In genomic region chr14:122303821-122304220, GRCm38 (mm10) we compare ENCODE assay signal across 25 mouse cellular contexts.
DNase-seq lines count a peak whose midpoint lies in the region; ATAC-seq and TF ChIP-seq lines count a peak whose summit lies in the region.
"Had no signal": no experiment of that assay in that cellular context is flagged by ENCODE, and none has a peak within 500 bp of the region (broad histone marks: within the 10 kb centered on the region; RNA-seq: fewer than 3 reads in every experiment).

No protein-coding gene starts in this region.

- no peak overlapping the region for H3K27ac ChIP-seq in limb, embryonic 12.5 days
- no peak overlapping the region for H3K27ac ChIP-seq in limb, embryonic 10.5 days
- no peak overlapping the region for H3K27ac ChIP-seq in MEL (ENCODE audit: control insufficient read depth, low read depth, low read length)
- H3K27ac ChIP-seq: embryonic facial prominence, embryonic 13.5 days; embryonic facial prominence, embryonic 15.5 days; forebrain, embryonic 12.5 days had no signal

- no peaks in the 10 kb centered on the region for H3K9me3 ChIP-seq in limb, embryonic 12.5 days
- no peaks in the 10 kb centered on the region for H3K9me3 ChIP-seq in limb, embryonic 10.5 days (replicated peaks)
- no peaks in the 10 kb centered on the region for H3K9me3 ChIP-seq in MEL (replicated peaks; ENCODE audit: insufficient read depth, low read length)
- H3K9me3 ChIP-seq: embryonic facial prominence, embryonic 13.5 days; embryonic facial prominence, embryonic 15.5 days; forebrain, embryonic 10.5 days; forebrain, embryonic 12.5 days; G1E had no signal

- no peaks in the 10 kb centered on the region for H3K4me1 ChIP-seq in limb, embryonic 12.5 days (replicated peaks)
- no peaks in the 10 kb centered on the region for H3K4me1 ChIP-seq in limb, embryonic 10.5 days
- H3K4me1 ChIP-seq in MEL (ENCODE audit: control insufficient read depth in 1 of 2, insufficient read depth in 2 of 2, low read length in 2 of 2): peaks cover 3% of the 10 kb centered on the region in 2 experiments; a peak in 2 of 4 replicates
- H3K4me1 ChIP-seq: embryonic facial prominence, embryonic 15.5 days had no signal

- H3K79me2 ChIP-seq in MEL (ENCODE audit: control insufficient read depth, insufficient read depth, low read length, poor library complexity): no peaks in the 10 kb centered on the region

- H3K4me2 ChIP-seq in limb, embryonic 12.5 days: no peak overlapping the region
- H3K4me2 ChIP-seq: embryonic facial prominence, embryonic 13.5 days; embryonic facial prominence, embryonic 15.5 days; forebrain, embryonic 12.5 days had no signal

- no peak for TF ChIP-seq CTCF in MEL (IDR thresholded peaks at IDR 0.05 in 2 of 3, conservative IDR thresholded peaks at IDR 0.05 in 1 of 3; ENCODE audit: control insufficient read depth in 1 of 3, insufficient read depth in 1 of 3, low read depth in 2 of 3, low read length in 3 of 3, poor library complexity in 1 of 3, severe bottlenecking in 1 of 3)

- TF ChIP-seq POLR2A in MEL (IDR thresholded peaks at IDR 0.05; ENCODE audit: control insufficient read depth in 1 of 2, insufficient read depth in 1 of 2, low read depth in 1 of 2, low read length in 2 of 2, poor library complexity in 1 of 2): no peak

- H3K27me3 ChIP-seq in limb, embryonic 12.5 days: no peaks in the 10 kb centered on the region; the same call in 1 of the 2 replicates
- no peaks in the 10 kb centered on the region for H3K27me3 ChIP-seq in limb, embryonic 10.5 days (ENCODE audit: low read depth, poor library complexity, severe bottlenecking)
- H3K27me3 ChIP-seq in MEL (ENCODE audit: control insufficient read depth in 1 of 2, insufficient read depth in 2 of 2, low read length in 2 of 2): no peaks in the 10 kb centered on the region
- H3K27me3 ChIP-seq: embryonic facial prominence, embryonic 15.5 days; Patski had no signal

- H3K4me3 ChIP-seq in limb, embryonic 12.5 days (replicated peaks): no peak overlapping the region
- no peak overlapping the region for H3K4me3 ChIP-seq in limb, embryonic 10.5 days
- no peak overlapping the region for H3K4me3 ChIP-seq in MEL (ENCODE audit: control insufficient read depth in 1 of 2, insufficient read depth in 1 of 2, low read depth in 2 of 2, low read length in 2 of 2)
- H3K4me3 ChIP-seq: embryonic facial prominence, embryonic 13.5 days; embryonic facial prominence, embryonic 15.5 days; erythroblast, embryonic 14.5 days; forebrain, embryonic 10.5 days; forebrain, embryonic 12.5 days had no signal

- 68% methylated on average over 1 of the region's 1 CpGs for WGBS in limb, embryonic 12.5 days
- WGBS in limb, embryonic 10.5 days: 60% methylated on average over 1 of the region's 1 CpGs

- 0 out of 2 replicates have a peak overlapping the region, but pooled peaks have one; percentile 9 for H3K9ac ChIP-seq in limb, embryonic 12.5 days (replicated peaks)
- H3K9ac ChIP-seq in MEL (ENCODE audit: control insufficient read depth, low read depth, low read length, poor library complexity, severe bottlenecking): no peak overlapping the region
- H3K9ac ChIP-seq: embryonic facial prominence, embryonic 13.5 days; embryonic facial prominence, embryonic 15.5 days; forebrain, embryonic 12.5 days had no signal

- no peak for TF ChIP-seq RAD21 in MEL (IDR thresholded peaks at IDR 0.05; ENCODE audit: low read depth, low read length)

- TF ChIP-seq EP300 in MEL (IDR thresholded peaks at IDR 0.05; ENCODE audit: low read depth in 1 of 2, low read length in 2 of 2): peak; percentile 67 to 70; a peak in 3 of 4 replicates

- DNase-seq in limb, embryonic 10.5 days (ENCODE audit: low spot score): no peak
- DNase-seq in A20 (ENCODE audit: low read depth, low spot score): peak; percentile 10
- DNase-seq in MEL (ENCODE audit: low read depth, low spot score): peak; percentile 73
- no peak for DNase-seq in testis, postnatal 10 days (ENCODE audit: low spot score)
- DNase-seq in cerebellum, adult 11 months: no peak
- DNase-seq: adrenal gland, adult 8-10 months; adrenal gland, postnatal 14 days; cerebellum, adult 11-12 months; cerebellum, adult 2 months; cerebellum, adult 9-10 months; cerebellum, postnatal 14 days; cerebellum, postnatal 36 days; embryo, embryonic 11 days had no signal

- ATAC-seq in limb, embryonic 12.5 days (ENCODE audit: insufficient number of reproducible peaks, insufficient read depth, low FRiP score, low TSS enrichment, low read depth): no peak
- peak; percentile 31; the same call in 1 of the 2 replicates for ATAC-seq in megakaryocyte progenitor cell, adult 5-6 weeks (replicated peaks; ENCODE audit: poor library complexity)
- ATAC-seq: activated CD4-positive, CD25-positive, alpha-beta regulatory T cell, adult 4 months; forebrain, embryonic 14.5 days; forebrain, embryonic 16.5 days; Patski had no signal

- no peaks in the 10 kb centered on the region for H3K36me3 ChIP-seq in limb, embryonic 12.5 days
- no peaks in the 10 kb centered on the region for H3K36me3 ChIP-seq in limb, embryonic 10.5 days
- H3K36me3 ChIP-seq in MEL (ENCODE audit: control insufficient read depth in 1 of 2, insufficient read depth in 2 of 2, low read length in 2 of 2): no peaks in the 10 kb centered on the region; a peak in 1 of 4 replicates
- H3K36me3 ChIP-seq: embryonic facial prominence, embryonic 13.5 days; embryonic facial prominence, embryonic 15.5 days; forebrain, embryonic 10.5 days; forebrain, embryonic 12.5 days had no signal

TF ChIP-seq in MEL, 35 proteins besides CTCF, POLR2A, EP300 and RAD21:
- peak; percentile 62; the same call in 1 of the 2 replicates for TF ChIP-seq BHLHE40 (IDR thresholded peaks at IDR 0.05; ENCODE audit: borderline replicate concordance, low read depth, low read length)
- TF ChIP-seq GABPA (IDR thresholded peaks at IDR 0.05; ENCODE audit: low read depth, low read length): no peak
- TF ChIP-seq MYB (IDR thresholded peaks at IDR 0.05; ENCODE audit: low read depth, low read length): no peak
- TF ChIP-seq GATA1 (IDR thresholded peaks at IDR 0.05; ENCODE audit: low read depth, low read length): peak; percentile 33; the same call in 1 of the 2 replicates
- no peak for TF ChIP-seq MAZ (IDR thresholded peaks at IDR 0.05; ENCODE audit: low read depth, low read length)
- peak; percentile 32; the same call in 1 of the 2 replicates for TF ChIP-seq TCF12 (IDR thresholded peaks at IDR 0.05; ENCODE audit: low read depth, low read length)
- TF ChIP-seq JUND (IDR thresholded peaks at IDR 0.05; ENCODE audit: low read depth, low read length): no peak
- TF ChIP-seq SMC3 (IDR thresholded peaks at IDR 0.05; ENCODE audit: low read depth, low read length): no peak
- TF ChIP-seq RCOR1 (IDR thresholded peaks at IDR 0.05; ENCODE audit: low read depth, low read length): peak; percentile 71; the same call in 1 of the 2 replicates
- no peak for TF ChIP-seq CHD1 (IDR thresholded peaks at IDR 0.05; ENCODE audit: low read depth, low read length)
- TF ChIP-seq USF1 (IDR thresholded peaks at IDR 0.05; ENCODE audit: low read depth, low read length): no peak
- TF ChIP-seq MEF2A (IDR thresholded peaks at IDR 0.05; ENCODE audit: extremely low read depth, insufficient replicate concordance, low read depth, low read length, poor library complexity, severe bottlenecking): no peak
- no peak for TF ChIP-seq KAT2A (conservative IDR thresholded peaks at IDR 0.05; ENCODE audit: low read depth, low read length)

Comparison
In these comparisons a context has a peak if more than half of its experiments do, and no peak if none do; other contexts are left out.
1. DNase-seq: peak in A20 (single experiment) and MEL (single experiment); none in limb, embryonic 10.5 days (single experiment), testis, postnatal 10 days (single experiment) and cerebellum, adult 11 months (single experiment).